Mouse (Mus musculus): ENCODE data around the gene Plcb2.

- TF ChIP-seq CTCF (IDR thresholded peaks at IDR 0.05; ENCODE audit: low read depth) = no peak
- no peak for TF ChIP-seq EP300 (IDR thresholded peaks at IDR 0.05; ENCODE audit: low read depth)
These were observed 34.8 kb downstream of the Plcb2 start for GRCm38 (mm10) chr2:118693370-118693966.

All from heart, postnatal 0 days (tissue).